Mouse (Mus musculus) thymus, adult 2 months (tissue): Measurements from ENCODE around the gene 5430419D17Rik. TPM values are rescaled to one million over a fixed set of nuclear protein-coding genes. Genes with fewer than 3 reads are reported as not detected.

ENCODE experiments used
- DNase-seq: peaks from one replicate; pipeline ENCODE4 v3.0.0; 2021
- H3K27ac ChIP-seq: fragments of 200-500 bp; 2 replicates; pipeline ENCODE4 v1.5.1; 2012; ENCODE audit warnings: low read length, control low read depth; ENCODE audit not compliant: control insufficient read depth, insufficient read depth
- H3K27me3 ChIP-seq: fragments of 200-500 bp; 2 replicates; pipeline ENCODE4 v1.6.1; 2012; ENCODE audit warnings: mild to moderate bottlenecking, low read length, moderate library complexity, mixed read lengths; ENCODE audit not compliant: control insufficient read depth, insufficient read depth
- H3K36me3 ChIP-seq: fragments of 200-500 bp; 2 replicates; pipeline ENCODE4 v1.6.1; 2012; ENCODE audit warnings: mild to moderate bottlenecking, low read length, moderate library complexity; ENCODE audit not compliant: control insufficient read depth, insufficient read depth
- H3K4me1 ChIP-seq: fragments of 200-500 bp; replicated peaks from 2 replicates; pipeline ENCODE4 v1.6.1; 2012; ENCODE audit warnings: low read length; ENCODE audit not compliant: control insufficient read depth, insufficient read depth
- H3K4me3 ChIP-seq: fragments of 200-500 bp; 2 replicates; pipeline ENCODE4 v1.5.1; 2012; ENCODE audit warnings: mild to moderate bottlenecking, low read length, control low read depth, moderate library complexity; ENCODE audit not compliant: control insufficient read depth, insufficient read depth
- CTCF ChIP-seq: fragments of 200-500 bp; IDR thresholded peaks from 2 replicates; pipeline ENCODE4 v1.5.1; 2012; ENCODE audit warnings: mild to moderate bottlenecking, control low read depth, low read length, moderate library complexity, borderline replicate concordance; ENCODE audit not compliant: control insufficient read depth, poor library complexity, insufficient read depth; ENCODE audit errors: extremely low read depth
- POLR2A ChIP-seq: fragments of 200-500 bp; IDR thresholded peaks from 2 replicates; pipeline ENCODE4 v1.6.1; 2012; ENCODE audit warnings: mild to moderate bottlenecking, low read length, control low read depth, moderate library complexity; ENCODE audit not compliant: control insufficient read depth, poor library complexity, insufficient read depth; ENCODE audit errors: extremely low read depth
- WGBS: fragments of 180-500 bp; shearing (Covaris S2); methylation state at CpG from one replicate; pipeline ENCODE4 v1.1.7; 2018; 5-methylcytosine and 5-hydroxymethylcytosine counted together
- polyA plus RNA-seq: library from polyadenylated mRNA; depleted of rRNA; stranded (reverse); fragments of >200 nt; gene quantifications from 2 replicates; pipeline ENCODE4 v1.2.3, GENCODE M21; 2012; rRNA removed

The 5430419D17Rik gene
- polyA plus RNA-seq, result 0.26 TPM in 2 replicates

DNA sequence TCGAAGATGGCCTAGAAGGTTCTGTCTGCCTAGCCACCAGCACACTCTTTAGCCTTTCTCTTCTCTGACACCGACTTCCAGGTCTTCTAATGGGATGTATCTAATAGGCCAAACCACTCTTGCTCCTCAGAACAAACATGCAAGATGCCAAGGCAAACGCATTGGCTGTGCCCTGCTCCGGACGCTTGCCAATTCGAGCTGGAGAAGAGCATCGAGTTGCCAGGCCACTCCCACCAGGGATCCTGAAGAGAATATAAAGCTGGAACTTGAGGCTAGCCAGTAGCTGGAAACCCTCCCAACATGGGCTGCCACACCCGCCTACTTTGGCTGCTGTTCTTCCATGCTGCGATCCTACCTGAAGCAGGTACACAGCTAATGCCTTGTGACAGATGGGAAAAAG lies at the start of gene 5430419D17Rik:
TSS of gene 5430419D17Rik (plus strand) at position 282 of the 400 bp plus-strand sequence.
- no peaks in the 10 kb centered on the region for H3K36me3 ChIP-seq
- H3K4me3 ChIP-seq, result no peak within 1 kb of the TSS
- no peak for TF ChIP-seq CTCF
- TF ChIP-seq POLR2A, result no peak
- no peaks in the 10 kb centered on the region for H3K27me3 ChIP-seq
- H3K4me1 ChIP-seq, result peaks cover under 1% of the 10 kb centered on the region; the same call in 1 of the 2 replicates
- WGBS, result 91% methylated on average over 9 of the region's 9 CpGs
- DNase-seq, result no peak
- no peak within 1 kb of the TSS for H3K27ac ChIP-seq

DNA sequence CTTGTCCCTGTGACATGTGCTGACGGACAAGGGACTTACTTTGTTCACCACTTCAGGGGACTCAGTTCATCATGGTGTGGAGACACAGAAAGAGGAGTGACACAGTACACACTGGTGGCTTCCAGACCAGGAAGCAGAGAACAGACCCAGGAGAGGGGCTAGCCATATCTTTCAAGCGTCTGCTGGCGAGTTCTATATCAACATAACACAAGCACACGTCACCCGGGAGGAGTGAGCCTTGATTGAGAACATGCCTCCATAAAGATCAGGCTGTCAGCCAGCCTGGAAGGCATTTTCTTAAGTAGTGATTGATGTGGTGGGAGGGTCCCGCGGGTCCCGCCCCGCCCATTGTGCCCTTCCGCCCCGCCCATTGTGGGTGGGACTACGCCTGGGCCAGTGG lies 44.2 kb upstream of the 5430419D17Rik start:
- no peak for DNase-seq
- Histone ChIP-seq H3K36me3 (no peaks in the 10 kb centered on the region), H3K4me1 (no peaks in the 10 kb centered on the region), H3K27me3 (no peaks in the 10 kb centered on the region), H3K4me3 (no peak overlapping the region), H3K27ac (no peak overlapping the region)
- 85% methylated on average over 12 of the region's 12 CpGs for WGBS
- TF ChIP-seq CTCF (no peak), POLR2A (no peak)

DNA sequence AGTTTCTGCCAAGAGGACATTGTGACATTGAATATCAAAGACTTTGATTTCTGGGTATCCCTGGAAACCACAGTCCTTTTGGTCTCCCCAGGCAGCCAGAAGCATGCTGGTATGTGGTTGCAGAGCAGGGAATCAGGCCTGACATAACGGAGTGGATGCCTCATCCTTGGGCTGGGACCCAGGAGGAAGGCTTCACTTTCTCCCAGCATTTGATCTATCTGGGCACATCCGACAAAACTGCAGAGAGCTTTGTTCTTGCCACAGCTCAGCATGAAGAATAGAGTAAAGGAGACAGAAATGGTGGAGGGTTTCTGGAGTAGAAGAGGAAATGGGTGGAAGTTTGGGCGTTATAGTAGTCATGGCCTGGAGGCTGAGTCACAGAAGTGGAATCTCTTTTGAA lies 41.0 kb upstream of the 5430419D17Rik start:
- no peaks in the 10 kb centered on the region for H3K36me3 ChIP-seq
- WGBS, result 67% methylated on average over 3 of the region's 3 CpGs
- H3K27me3 ChIP-seq, result no peaks in the 10 kb centered on the region
- H3K4me1 ChIP-seq, result no peaks in the 10 kb centered on the region
- no peak for TF ChIP-seq CTCF
- TF ChIP-seq POLR2A, result no peak
- no peak overlapping the region for H3K4me3 ChIP-seq
- DNase-seq, result no peak
- H3K27ac ChIP-seq, result no peak overlapping the region

DNA sequence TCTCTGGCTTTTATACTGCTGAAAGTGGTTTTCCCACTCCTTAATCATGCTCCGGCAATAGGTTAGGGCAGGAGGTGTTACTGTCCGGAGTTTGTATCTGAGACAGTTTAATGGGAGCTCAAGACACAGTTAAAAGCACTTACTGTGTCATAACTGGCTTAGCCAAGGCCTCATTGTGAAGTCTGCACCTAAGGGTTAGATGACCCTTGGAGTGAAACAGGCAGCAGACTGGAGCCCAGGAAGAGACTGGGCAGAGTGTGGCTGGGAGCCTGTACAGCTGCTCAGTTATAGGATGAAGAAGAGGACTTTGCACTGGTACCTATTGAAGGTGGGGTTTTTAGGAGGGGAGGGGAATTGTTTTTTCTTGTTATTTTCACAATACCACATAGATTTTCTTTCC lies 28.0 kb upstream of the 5430419D17Rik start, which contains the start of gene 4933402N03Rik:
TSS of gene 4933402N03Rik (minus strand) at position 101 of the 400 bp plus-strand sequence.
- WGBS, result 93% methylated on average over 2 of the region's 2 CpGs
- H3K4me3 ChIP-seq, result no peak within 1 kb of the TSS
- no peaks in the 10 kb centered on the region for H3K27me3 ChIP-seq
- no peaks in the 10 kb centered on the region for H3K36me3 ChIP-seq
- TF ChIP-seq POLR2A (no peak), CTCF (no peak)
- no peak within 1 kb of the TSS for H3K27ac ChIP-seq
- no peaks in the 10 kb centered on the region for H3K4me1 ChIP-seq
- DNase-seq, result no peak

DNA sequence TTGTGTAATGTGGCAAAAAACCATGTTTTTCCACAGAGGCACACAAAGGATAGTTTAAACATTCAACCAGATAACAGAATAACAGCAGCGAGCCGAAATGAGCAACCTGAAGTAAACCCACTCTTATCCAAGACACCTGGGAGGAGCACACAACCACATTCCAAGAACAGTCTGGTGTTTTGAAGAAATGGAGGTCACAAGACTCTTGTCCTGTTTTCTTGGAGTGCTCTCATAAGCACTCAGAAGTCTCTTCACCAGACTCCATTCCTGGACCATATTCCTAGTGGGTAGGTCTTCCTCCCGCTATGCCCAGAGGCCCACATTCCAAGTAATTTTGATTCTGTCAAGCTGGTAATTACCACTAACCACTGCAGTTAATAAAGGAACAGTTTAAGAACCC lies 24.0 kb upstream of the 5430419D17Rik start:
- Histone ChIP-seq H3K4me3 (no peak overlapping the region), H3K27ac (no peak overlapping the region), H3K27me3 (no peaks in the 10 kb centered on the region), H3K4me1 (no peaks in the 10 kb centered on the region), H3K36me3 (no peaks in the 10 kb centered on the region)
- TF ChIP-seq POLR2A, result no peak
- TF ChIP-seq CTCF, result no peak
- 91% methylated on average over 3 of the region's 3 CpGs for WGBS
- DNase-seq, result no peak

DNA sequence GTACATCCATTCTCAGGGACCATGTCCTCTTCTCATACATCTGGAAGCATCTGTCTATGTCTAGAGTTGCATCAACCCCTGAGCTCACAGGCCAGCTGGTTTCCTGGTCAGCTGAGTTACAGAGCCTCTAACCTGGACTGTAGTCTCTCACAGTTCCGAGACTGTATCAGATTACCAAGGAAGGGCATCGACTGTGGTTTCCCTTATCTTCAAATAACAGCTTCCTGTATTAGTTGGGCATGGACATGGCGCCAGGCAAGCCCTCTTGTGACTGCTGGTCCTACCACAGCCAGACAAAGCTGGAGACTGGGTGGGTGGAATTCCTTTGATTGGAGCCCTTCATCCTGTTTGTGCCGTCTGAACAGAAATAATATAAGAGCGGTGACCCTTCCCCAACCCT lies 21.2 kb upstream of the 5430419D17Rik start:
- no peak overlapping the region for H3K27ac ChIP-seq
- H3K27me3 ChIP-seq, result no peaks in the 10 kb centered on the region
- no peak for DNase-seq
- no peaks in the 10 kb centered on the region for H3K4me1 ChIP-seq
- WGBS, result 18% methylated on average over 5 of the region's 5 CpGs
- no peak overlapping the region for H3K4me3 ChIP-seq
- TF ChIP-seq POLR2A (no peak), CTCF (no peak)
- H3K36me3 ChIP-seq, result no peaks in the 10 kb centered on the region

DNA sequence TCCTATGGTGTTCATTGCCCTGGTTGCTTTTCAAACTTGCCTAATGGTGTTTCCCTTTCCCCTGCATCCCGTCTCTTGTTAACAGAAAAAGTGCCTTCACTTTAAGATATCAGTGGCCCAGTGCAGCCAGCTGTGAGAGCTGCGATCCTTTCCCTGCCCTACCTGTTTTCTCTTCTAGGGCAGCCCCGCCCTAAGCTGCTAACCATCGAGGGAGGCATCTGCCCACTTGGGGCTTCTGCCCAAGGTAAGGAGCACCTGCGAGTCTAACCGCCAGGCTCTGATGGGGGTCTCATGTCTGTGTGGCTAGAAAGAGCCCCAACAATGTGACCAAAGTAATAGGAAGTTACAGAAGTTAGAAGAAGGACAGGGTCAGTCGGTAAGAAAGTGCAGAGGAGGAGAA lies 12.0 kb upstream of the 5430419D17Rik start:
- 62% methylated on average over 7 of the region's 7 CpGs for whole genome bisulfite sequencing
- H3K4me3 ChIP-seq, result no peak overlapping the region
- H3K36me3 ChIP-seq, result no peaks in the 10 kb centered on the region
- no peak overlapping the region for H3K27ac ChIP-seq
- no peaks in the 10 kb centered on the region for H3K4me1 ChIP-seq
- no peaks in the 10 kb centered on the region for H3K27me3 ChIP-seq
- DNase-seq, result no peak
- no peak for TF ChIP-seq CTCF
- TF ChIP-seq POLR2A, result no peak
